Mouse (Mus musculus): ENCODE data around the gene Fam110a.

Gene Fam110a

GRCm38 (mm10) chr2:151938780-151939200 is 41.2 kb downstream of the Fam110a start:
- DNase-seq (ENCODE audit: low read depth, low spot score), result no peak

GRCm38 (mm10) chr2:151937893-151938292 is 42.1 kb downstream of the Fam110a start:
- DNase-seq (ENCODE audit: low read depth, low spot score), result no peak

GRCm38 (mm10) chr2:151930389-151931074 is 49.5 kb downstream of the Fam110a start:
- peak; percentile 81 for DNase-seq (ENCODE audit: low read depth, low spot score)

GRCm38 (mm10) chr2:151927103-151927502 is 52.9 kb downstream of the Fam110a start:
- no peak for DNase-seq (ENCODE audit: low read depth, low spot score)

GRCm38 (mm10) chr2:151925715-151926114 is 54.3 kb downstream of the Fam110a start:
- DNase-seq (ENCODE audit: low read depth, low spot score), result no peak

- no peak for DNase-seq (ENCODE audit: low read depth, low spot score)
These were observed 55.7 kb downstream of the Fam110a start for GRCm38 (mm10) chr2:151924276-151924675.

DNA sequence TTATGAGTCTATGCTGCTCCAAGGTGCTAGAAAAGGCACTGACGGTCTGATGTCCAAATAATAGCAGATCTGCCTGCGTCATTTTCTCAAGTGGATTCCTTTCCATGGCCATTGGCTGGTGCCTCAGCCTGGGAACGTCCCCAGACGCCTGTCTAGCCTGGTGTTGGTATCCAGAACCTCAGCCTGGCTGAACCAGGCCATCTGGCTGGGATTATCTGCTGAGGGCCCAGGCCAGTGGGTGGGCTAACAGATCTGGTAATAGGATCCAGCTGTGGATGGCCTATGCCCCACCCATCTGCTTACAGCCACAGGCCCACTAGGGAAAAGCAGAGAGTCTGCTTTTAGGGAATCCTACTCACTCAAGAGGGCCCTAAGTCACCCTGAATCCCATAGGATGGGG is 58.4 kb downstream of the Fam110a start:
- DNase-seq (ENCODE audit: low read depth, low spot score), result no peak

GRCm38 (mm10) chr2:151921068-151921467 is 59.0 kb downstream of the Fam110a start:
- no peak for DNase-seq (ENCODE audit: low read depth, low spot score)
